Mouse (Mus musculus): Measurements from ENCODE around the gene Akap17b.

GRCm38 (mm10) chrX:36689655-36690054 is 44.5 kb upstream of the Akap17b start:
- TF ChIP-seq POLR2A (IDR thresholded peaks at IDR 0.05; ENCODE audit: extremely low read depth, insufficient read depth, low read length) (no peak), CTCF (IDR thresholded peaks at IDR 0.05; ENCODE audit: extremely low read depth, insufficient read depth, low read length) (no peak)

All from cortical plate, adult 2 months (tissue).